Mouse (Mus musculus): Measurements from ENCODE around the gene Ppp1r14c. TPM values are rescaled to one million over a fixed set of nuclear protein-coding genes. Genes with fewer than 3 reads are reported as not detected.

Gene Ppp1r14c
- total RNA-seq, 2 experiments from 2014 or later, result 78.5 to 82.6 TPM

- DNase-seq, result no peak
- TF ChIP-seq CTCF (IDR thresholded peaks at IDR 0.05), result no peak
- H3K27ac ChIP-seq, result peak overlapping the region; percentile 56
- no peak overlapping the region for H3K4me3 ChIP-seq
- intact Hi-C loops (cut with DNase I), result no loop called here
Observed at GRCm38 (mm10) chr10:3404362-3404761, 38.5 kb downstream of the Ppp1r14c start.

- DNase-seq, result no peak
- intact Hi-C loops (cut with DNase I), result no loop called here
- Histone ChIP-seq H3K27ac (peak overlapping the region; percentile 84; the same call in 1 of the 2 replicates), H3K4me3 (no peak overlapping the region)
- peak; percentile 31 for TF ChIP-seq CTCF (IDR thresholded peaks at IDR 0.05)
Observed at GRCm38 (mm10) chr10:3406280-3406679, 40.4 kb downstream of the Ppp1r14c start.

- Histone ChIP-seq H3K27ac (peak overlapping the region; percentile 84), H3K4me3 (peak overlapping the region; percentile 30; the same call in 1 of the 2 replicates)
- intact Hi-C loops (cut with DNase I), result loop anchor here (1.0 kb wide), 1 partner anchor 14 kb away; no protein-coding TSS in a partner anchor
- DNase-seq, result peak; percentile 60
- no peak for TF ChIP-seq CTCF (IDR thresholded peaks at IDR 0.05)
Observed at GRCm38 (mm10) chr10:3408036-3408661, 42.3 kb downstream of the Ppp1r14c start.

- intact Hi-C loops (cut with DNase I), result loop anchor here (1.0 kb wide), 1 partner anchor 14 kb away; no protein-coding TSS in a partner anchor
- no peak for DNase-seq
- Histone ChIP-seq H3K27ac (peak overlapping the region; percentile 84), H3K4me3 (no peak overlapping the region)
- TF ChIP-seq CTCF (IDR thresholded peaks at IDR 0.05), result no peak
Observed at GRCm38 (mm10) chr10:3408699-3409098, 42.8 kb downstream of the Ppp1r14c start.

- intact Hi-C loops (cut with DNase I), result no loop called here
- H3K4me3 ChIP-seq, result peak overlapping the region; percentile 22; the same call in 1 of the 2 replicates
- TF ChIP-seq CTCF (IDR thresholded peaks at IDR 0.05), result no peak
- DNase-seq, result no peak
- peak overlapping the region; percentile 92 for H3K27ac ChIP-seq
Observed at GRCm38 (mm10) chr10:3411222-3411621, 45.4 kb downstream of the Ppp1r14c start.

- peak overlapping the region; percentile 92 for H3K27ac ChIP-seq
- intact Hi-C loops (cut with DNase I), result no loop called here
- no peak for TF ChIP-seq CTCF (IDR thresholded peaks at IDR 0.05)
- no peak for DNase-seq
- H3K4me3 ChIP-seq, result no peak overlapping the region; the same call in 1 of the 2 replicates
Observed at GRCm38 (mm10) chr10:3411639-3412038, 45.8 kb downstream of the Ppp1r14c start.

- Histone ChIP-seq H3K4me3 (no peak overlapping the region), H3K27ac (peak overlapping the region; percentile 92)
- DNase-seq, result peak; percentile 80
- intact Hi-C loops (cut with DNase I), result loop anchor here (2.0 to 5.0 kb wide), 2 partner anchors 48 to 78 kb away; partner anchors contain the start of gene Ppp1r14c
- TF ChIP-seq CTCF (IDR thresholded peaks at IDR 0.05), result no peak
Observed at GRCm38 (mm10) chr10:3414813-3415212, 49.0 kb downstream of the Ppp1r14c start.

- Histone ChIP-seq H3K27ac (peak overlapping the region; percentile 92), H3K4me3 (peak overlapping the region; percentile 29)
- peak; percentile 54 for DNase-seq
- intact Hi-C loops (cut with DNase I), result loop anchor here (5.0 kb wide), 1 partner anchor 79 kb away; no protein-coding TSS in a partner anchor
- no peak for TF ChIP-seq CTCF (IDR thresholded peaks at IDR 0.05)
Observed at GRCm38 (mm10) chr10:3416565-3416964, 50.7 kb downstream of the Ppp1r14c start.

- H3K4me3 ChIP-seq, result no peak overlapping the region
- TF ChIP-seq CTCF (IDR thresholded peaks at IDR 0.05), result no peak
- no peak for DNase-seq
- H3K27ac ChIP-seq, result peak overlapping the region; percentile 92
- intact Hi-C loops (cut with DNase I), result loop anchor here (5.0 kb wide), 1 partner anchor 80 kb away; no protein-coding TSS in a partner anchor
Observed at GRCm38 (mm10) chr10:3417408-3417807, 51.6 kb downstream of the Ppp1r14c start.

GRCm38 (mm10) chr10:3424016-3424415 is 58.2 kb downstream of the Ppp1r14c start:
- intact Hi-C loops (cut with DNase I), result no loop called here

GRCm38 (mm10) chr10:3427689-3428399 is 62.0 kb downstream of the Ppp1r14c start:
- no peak overlapping the region for H3K27ac ChIP-seq

More at GRCm38 (mm10) chr10:3424016-3424415, 58.2 kb downstream of the Ppp1r14c start:
- no peak for TF ChIP-seq CTCF (IDR thresholded peaks at IDR 0.05)
- DNase-seq, result no peak
- Histone ChIP-seq H3K4me3 (no peak overlapping the region), H3K27ac (no peak overlapping the region)

GRCm38 (mm10) chr10:3434848-3435474 is 69.1 kb downstream of the Ppp1r14c start:
- Histone ChIP-seq H3K4me3 (no peak overlapping the region), H3K27ac (no peak overlapping the region)
- intact Hi-C loops (cut with DNase I), result no loop called here
- no peak for TF ChIP-seq CTCF (IDR thresholded peaks at IDR 0.05)
- no peak for DNase-seq

More at GRCm38 (mm10) chr10:3427689-3428399, 62.0 kb downstream of the Ppp1r14c start:
- no peak overlapping the region for H3K4me3 ChIP-seq
- DNase-seq, result peak; percentile 27
- no peak for TF ChIP-seq CTCF (IDR thresholded peaks at IDR 0.05)
- intact Hi-C loops (cut with DNase I), result no loop called here

All from gastrocnemius, adult 2 months (tissue).